Mouse (Mus musculus): ENCODE results near the gene Sgms1.

DNA sequence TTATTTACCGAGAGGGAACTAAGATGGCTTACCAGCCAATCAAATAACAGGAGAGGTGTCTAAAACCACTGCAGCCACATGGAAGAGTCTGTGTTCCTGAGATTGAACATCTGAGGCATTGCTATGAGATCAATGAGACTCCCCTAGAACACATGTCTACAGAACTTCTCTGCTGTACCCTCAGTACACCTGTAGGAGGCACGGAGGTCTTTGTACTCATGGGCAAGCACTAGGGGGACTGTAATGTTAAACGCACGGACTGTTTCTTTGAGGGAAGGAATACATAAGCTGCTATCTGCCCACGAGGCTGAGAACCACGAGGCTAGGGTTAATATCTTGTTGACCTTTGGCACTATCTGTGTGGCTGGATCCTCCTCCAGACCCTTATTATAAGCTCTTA is 237.0 kb downstream of the Sgms1 start:
- TF ChIP-seq CTCF (conservative IDR thresholded peaks at IDR 0.05; ENCODE audit: insufficient read depth, insufficient read length, low read depth, low read length): no peak
- no peak for TF ChIP-seq POLR2A (IDR thresholded peaks at IDR 0.05; ENCODE audit: low read depth, low read length)
